Mouse (Mus musculus) spleen, adult 18-20 months (tissue): Measurements from ENCODE around the gene Rhcg.
A peak's percentile ranks its signal among the peaks of the same experiment; 100 is the strongest.

Experiments
- DNase-seq, 2 experiments: peaks; one replicate each; pipeline ENCODE4 v3.0.0; 2022; ENCODE audit warnings: mixed read lengths in 2 of 2

The Rhcg gene

DNA sequence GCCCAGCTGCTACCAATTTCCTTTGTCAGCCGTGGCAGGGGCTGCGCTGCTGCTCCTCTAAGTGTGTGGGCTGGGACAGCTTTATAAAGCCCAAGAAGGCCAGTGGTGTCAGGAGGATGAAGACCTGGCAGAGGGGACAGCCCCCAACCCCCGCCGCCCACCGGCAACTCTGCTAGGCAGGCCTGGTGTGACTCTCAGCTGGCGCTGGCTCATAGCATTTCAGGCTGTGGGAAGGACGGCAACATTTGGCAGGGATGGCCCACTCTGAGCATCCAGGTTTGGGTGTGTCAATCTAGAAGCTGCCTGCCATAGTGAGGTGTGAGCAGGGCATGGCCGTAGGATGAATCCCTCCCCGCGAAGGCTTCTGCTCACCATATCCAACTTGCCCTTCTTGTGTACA, 17.3 kb downstream of the Rhcg start:
- DNase-seq, result no peak

- peak in 1 of 2 experiments; percentile 49 for DNase-seq
Observed at GRCm38 (mm10) chr7:79594854-79595253, 22.6 kb downstream of the Rhcg start.

DNA sequence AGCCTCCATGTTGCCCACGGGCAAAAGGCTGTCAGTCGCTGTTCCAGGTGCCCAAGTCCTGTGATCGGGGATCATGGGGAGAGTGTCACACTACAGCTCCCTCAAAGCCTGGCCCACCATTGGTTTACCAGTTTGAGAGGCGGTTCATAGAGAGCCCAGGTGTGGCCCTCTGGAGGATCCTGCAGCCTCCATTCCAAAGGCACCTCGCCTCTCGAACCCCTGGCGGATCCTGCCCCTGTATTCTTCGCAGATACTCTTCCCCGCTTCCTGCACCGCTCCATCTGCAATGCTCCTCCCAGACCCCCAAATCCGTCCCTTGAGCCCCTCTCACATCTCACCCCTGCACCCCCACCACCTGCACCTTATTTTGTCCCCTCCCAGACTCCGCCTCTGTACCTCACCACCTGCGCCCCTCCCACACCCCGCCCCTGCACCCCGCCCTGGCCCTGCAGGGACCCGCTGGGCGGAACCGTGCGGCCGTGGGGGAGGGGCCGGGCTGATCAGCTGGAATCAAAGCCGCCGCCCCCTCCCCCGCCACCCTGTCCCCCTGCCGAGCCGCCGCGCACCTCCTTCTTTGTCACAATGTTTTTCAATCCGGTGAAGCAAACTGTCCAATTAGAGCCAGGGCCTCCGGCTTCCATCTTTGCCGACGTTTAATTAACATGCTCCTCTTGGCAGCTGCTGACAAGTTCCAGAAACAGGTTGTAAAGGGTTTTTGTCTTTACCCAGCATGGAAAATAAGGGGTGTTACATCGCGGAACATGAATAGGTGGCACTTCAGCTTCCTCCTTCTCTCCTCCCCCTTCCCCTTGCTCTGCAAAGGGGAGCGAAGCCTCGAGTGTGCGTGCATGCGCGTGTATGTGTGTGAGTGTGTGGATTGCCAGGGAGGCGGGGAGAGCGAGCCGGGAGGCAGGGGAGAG, 25.4 kb downstream of the Rhcg start:
- DNase-seq, result no peak

DNA sequence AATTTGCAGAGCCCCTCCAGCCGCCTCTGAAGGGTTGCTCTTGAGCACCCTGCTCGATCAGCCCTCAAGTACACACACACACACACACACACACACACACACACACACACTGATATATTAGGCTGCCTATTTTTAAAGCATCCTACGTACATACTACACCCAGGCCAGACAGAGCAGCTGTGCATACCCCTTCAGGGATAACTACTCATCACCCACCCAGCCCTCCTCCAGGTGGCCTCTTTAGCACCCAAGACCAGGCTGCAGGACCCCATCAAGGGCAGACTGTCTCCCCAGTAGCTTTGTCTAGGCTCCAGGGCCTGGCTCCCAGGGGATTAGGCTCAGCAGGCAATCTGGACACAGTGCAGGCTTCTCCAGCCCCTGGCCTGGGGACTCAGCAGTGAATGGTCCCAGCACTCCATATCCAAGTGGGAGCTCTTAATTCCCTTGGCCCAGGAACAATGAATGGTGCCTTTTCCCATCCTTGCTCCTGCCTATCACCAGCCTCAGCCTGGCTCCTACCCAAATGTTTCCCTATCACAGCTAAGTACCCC, 26.8 kb downstream of the Rhcg start:
- no peak for DNase-seq

DNA sequence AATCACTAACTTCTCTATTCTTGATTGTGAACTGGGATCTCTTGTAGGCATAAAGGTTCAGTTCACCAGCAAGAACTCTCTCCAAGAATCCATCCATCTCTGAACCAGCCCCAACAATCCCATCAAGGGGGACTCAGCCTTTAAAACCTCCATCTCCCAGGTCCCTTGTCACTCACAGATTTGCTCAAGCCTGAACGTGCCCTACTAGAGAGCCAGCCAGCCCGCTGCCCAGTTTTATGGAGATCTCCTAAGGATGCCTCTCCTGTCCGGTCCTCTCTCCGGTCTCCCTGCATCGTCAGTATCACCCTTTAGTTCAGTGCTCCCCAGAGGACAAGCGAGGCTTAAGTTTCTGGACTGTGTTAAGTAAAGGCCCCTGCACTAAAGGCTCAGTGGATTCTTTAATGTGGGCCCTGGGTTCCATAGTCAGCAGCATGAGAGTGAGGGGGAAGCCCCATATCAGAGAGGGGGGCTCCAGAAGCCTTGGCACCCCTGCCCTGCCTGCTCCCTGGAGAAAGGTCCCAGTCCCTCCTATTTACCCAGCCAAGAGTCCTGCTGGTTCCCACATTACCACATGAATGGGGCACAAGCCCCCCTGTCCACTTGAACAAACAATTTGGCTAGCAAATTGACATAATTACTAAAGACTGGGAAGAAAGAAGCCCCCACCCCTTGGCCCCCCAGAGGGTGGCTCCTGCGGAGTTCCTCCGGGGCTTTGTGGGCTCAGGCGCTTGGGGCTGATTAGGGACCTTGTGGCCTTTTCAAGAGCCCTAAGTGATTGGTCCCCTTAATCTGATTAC, 27.5 kb downstream of the Rhcg start:
- DNase-seq, result no peak

DNA sequence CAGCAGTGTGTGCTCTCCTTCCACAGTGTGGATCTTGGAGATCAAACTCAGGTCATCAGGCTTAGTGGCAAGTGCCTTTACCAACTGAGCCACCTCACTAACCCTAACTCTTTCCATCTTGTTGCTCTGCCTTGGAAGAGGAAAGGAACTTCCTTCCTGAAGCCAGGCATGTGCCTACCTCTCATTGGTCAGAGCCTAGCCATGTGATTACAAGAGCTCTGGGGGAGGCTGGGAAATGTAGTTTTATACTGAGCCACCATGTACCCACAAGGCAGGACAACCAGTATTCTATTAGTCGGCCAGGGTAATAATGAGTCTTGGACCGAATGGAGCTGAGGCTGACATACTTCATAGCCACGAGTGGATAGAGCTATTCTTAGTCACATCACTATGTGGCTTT, 29.2 kb downstream of the Rhcg start:
- no peak for DNase-seq

- DNase-seq, result no peak
Observed at GRCm38 (mm10) chr7:79578851-79579241, 38.6 kb downstream of the Rhcg start.

- no peak for DNase-seq
Observed at GRCm38 (mm10) chr7:79577931-79578850, 39.3 kb downstream of the Rhcg start.

DNA sequence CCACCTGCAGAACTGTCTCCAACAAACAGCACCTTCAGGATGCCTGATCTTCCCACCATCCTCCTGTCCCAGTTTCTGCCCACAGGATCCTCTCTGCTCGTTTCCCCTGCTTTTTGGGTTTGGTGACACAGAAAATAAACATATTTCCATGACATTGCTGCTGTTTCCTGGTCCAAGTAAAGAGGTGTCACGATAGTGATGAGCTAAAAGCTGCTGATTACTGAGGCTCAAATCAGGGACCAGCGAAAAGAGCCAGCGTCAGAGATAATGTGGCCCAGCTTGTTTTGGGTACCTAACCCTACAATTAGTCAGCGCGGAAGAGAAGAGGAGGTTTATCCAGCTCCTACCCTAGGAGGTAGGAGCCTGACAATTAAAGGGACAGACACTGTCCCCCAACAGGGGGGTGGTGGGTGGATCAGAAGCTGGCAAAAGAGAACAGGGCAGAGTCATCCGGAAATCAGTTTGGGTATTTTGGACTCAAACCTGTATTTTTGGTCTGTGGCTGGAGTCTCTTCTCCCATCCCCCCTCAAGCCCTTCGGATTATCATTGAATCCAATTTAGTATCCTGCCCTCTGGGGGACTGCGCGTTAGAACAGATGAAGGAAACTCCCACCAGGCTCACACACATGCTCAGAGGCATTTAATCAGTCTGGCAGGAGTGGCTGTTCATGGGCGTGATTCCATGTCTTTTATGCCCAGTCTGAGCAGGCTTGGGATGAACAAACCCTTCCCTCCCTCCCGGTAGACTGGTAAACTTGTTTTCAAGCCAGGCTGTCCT, 40.2 kb downstream of the Rhcg start:
- DNase-seq, result no peak

- DNase-seq, result peak in 1 of 2 experiments; percentile 12
Observed at GRCm38 (mm10) chr7:79576659-79577058, 40.8 kb downstream of the Rhcg start.

GRCm38 (mm10) chr7:79572191-79572818, 45.2 kb downstream of the Rhcg start:
- DNase-seq, result no peak

DNA sequence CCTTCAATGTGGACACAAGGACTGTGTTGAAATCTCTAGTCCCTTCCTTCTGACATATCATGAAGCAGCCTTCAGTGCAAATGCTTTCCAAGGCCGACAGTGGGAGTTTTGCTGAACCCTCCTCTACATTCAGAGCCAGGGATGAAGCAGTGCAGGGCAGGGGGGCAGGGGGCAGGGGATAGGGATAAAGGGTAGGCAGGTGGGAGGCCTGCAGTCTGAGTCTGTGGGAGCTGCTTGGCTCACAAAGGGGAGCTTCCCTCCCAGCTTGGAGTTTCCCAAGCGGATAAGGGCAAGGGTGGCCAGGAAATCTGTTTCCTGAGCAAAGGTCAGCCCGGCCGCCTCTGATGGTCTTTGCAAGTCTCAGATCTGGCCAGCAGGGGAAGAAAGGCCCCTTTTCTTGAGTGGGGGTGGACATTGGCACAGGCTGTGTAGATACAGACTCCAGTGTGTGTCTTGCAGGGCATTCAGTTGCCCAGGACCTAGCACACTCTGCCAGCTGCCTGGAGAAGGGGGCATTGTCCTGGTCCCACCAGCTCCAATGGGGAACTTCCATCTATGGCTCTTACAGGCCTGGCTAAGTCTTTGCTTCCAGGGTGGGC, 48.4 kb downstream of the Rhcg start:
- no peak for DNase-seq

GRCm38 (mm10) chr7:79568212-79568611, 49.2 kb downstream of the Rhcg start:
- no peak for DNase-seq

DNA sequence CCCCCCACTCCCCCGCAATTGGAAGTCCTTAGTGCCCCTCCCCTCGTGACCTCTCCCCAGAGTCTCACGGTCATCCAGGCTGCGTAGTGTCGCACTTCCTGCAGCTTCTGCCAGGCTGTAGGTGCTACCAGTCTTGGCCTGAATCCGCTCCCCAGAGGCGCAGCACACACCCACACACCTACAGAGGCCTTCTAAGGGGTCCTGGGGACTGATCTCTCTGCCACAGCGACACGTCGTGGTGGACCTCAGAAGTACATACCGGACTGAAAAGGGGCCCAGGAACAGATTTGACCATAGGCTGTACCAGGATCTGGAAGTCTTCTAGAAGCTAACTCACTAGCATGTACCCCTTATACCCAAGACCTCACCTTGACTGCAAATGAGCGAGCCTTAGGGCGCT, 53.8 kb downstream of the Rhcg start:
- DNase-seq, result no peak

- no peak for DNase-seq
Observed at GRCm38 (mm10) chr7:79562385-79562784, 55.1 kb downstream of the Rhcg start.

GRCm38 (mm10) chr7:79558698-79559097, 58.8 kb downstream of the Rhcg start:
- DNase-seq, result no peak

- no peak for DNase-seq
Observed at GRCm38 (mm10) chr7:79557728-79558221, 59.7 kb downstream of the Rhcg start.

- no peak for DNase-seq
Observed at GRCm38 (mm10) chr7:79555368-79556034, 62.0 kb downstream of the Rhcg start.

DNA sequence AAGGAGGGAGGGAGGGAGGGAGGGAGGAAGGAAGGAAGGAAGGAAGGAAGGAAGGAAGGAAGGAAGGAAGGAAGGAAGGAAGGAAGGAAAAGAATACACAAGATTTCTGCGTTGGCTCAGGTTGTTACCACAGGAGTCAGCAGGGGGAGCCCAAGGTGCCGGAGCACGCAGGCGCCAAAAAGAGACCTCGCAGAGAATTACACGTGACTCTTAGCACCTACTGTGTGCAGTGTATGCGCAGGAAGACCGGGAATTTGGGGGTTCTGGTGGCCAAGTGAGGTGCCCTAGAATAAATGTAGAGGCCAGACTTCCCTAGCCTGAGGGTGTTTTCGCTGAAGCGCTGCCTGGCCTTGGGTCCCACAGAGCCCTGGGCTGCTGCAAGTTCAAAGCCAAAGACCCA, 64.8 kb downstream of the Rhcg start:
- DNase-seq, result no peak
